Mouse (Mus musculus): ENCODE results near the gene Hnrnpc. TPM values are rescaled to one million over a fixed set of nuclear protein-coding genes. Genes with fewer than 3 reads are reported as not detected.

The Hnrnpc gene
- polyA plus RNA-seq, 1 experiment from 2014 or later: 414 TPM

GRCm38 (mm10) chr14:52108025-52108424, 4.2 kb upstream of the Hnrnpc start:
- H3K4me2 ChIP-seq (ENCODE audit: low read length): no peak overlapping the region
- H3K4me3 ChIP-seq (ENCODE audit: low read length): no peak overlapping the region
- no peaks in the 10 kb centered on the region for H3K27me3 ChIP-seq (replicated peaks; ENCODE audit: control insufficient read depth, insufficient read depth, low read length)
- H3K9me3 ChIP-seq (ENCODE audit: control insufficient read depth, low read length): no peaks in the 10 kb centered on the region
- no peaks in the 10 kb centered on the region for H3K4me1 ChIP-seq (ENCODE audit: control insufficient read depth, insufficient read depth, low read depth, low read length)
- WGBS: 87% methylated on average over 2 of the region's 2 CpGs
- no peaks in the 10 kb centered on the region for H3K36me3 ChIP-seq (ENCODE audit: control insufficient read depth, insufficient read depth, low read length)
- H3K27ac ChIP-seq (ENCODE audit: low read depth, low read length): no peak overlapping the region
- H3K9ac ChIP-seq (ENCODE audit: low read depth, low read length): no peak overlapping the region
- no peak for ATAC-seq

DNA sequence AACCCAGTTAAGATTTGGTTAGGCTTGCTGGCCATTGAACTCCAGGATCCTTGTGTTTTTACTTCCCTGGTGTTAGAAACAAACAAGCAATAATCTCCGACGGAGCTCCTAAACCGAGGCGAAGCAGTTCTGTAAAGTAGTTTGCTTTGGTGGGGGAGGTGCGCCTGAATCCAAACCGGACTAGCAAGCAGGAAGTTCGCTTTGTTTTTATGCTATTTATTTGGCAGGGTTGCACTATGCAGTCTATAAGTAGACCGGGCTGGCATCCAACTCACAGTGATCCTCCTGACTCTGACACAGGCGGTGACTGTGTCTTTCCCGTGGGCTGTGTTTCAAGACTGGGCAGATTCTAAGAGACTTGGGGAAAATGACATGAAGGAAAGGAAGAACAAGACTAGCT, 2.9 kb upstream of the Hnrnpc start:
- H3K9me3 ChIP-seq (ENCODE audit: control insufficient read depth, low read length): no peaks in the 10 kb centered on the region
- H3K27ac ChIP-seq (ENCODE audit: low read depth, low read length): peak overlapping the region; percentile 79
- no peaks in the 10 kb centered on the region for H3K27me3 ChIP-seq (replicated peaks; ENCODE audit: control insufficient read depth, insufficient read depth, low read length)
- peak overlapping the region; percentile 17 for H3K4me2 ChIP-seq (ENCODE audit: low read length)
- no peak overlapping the region for H3K4me3 ChIP-seq (ENCODE audit: low read length)
- no peaks in the 10 kb centered on the region for H3K36me3 ChIP-seq (ENCODE audit: control insufficient read depth, insufficient read depth, low read length)
- ATAC-seq: no peak
- H3K9ac ChIP-seq (ENCODE audit: low read depth, low read length): no peak overlapping the region
- WGBS: 26% methylated on average over 10 of the region's 10 CpGs
- H3K4me1 ChIP-seq (ENCODE audit: control insufficient read depth, insufficient read depth, low read depth, low read length): peaks cover 9% of the 10 kb centered on the region

GRCm38 (mm10) chr14:52105308-52105707, 1.5 kb upstream of the Hnrnpc start:
- H3K27ac ChIP-seq (ENCODE audit: low read depth, low read length): no peak overlapping the region
- WGBS: 86% methylated on average over 2 of the region's 2 CpGs
- no peak overlapping the region for H3K4me3 ChIP-seq (ENCODE audit: low read length)
- H3K36me3 ChIP-seq (ENCODE audit: control insufficient read depth, insufficient read depth, low read length): no peaks in the 10 kb centered on the region
- H3K9ac ChIP-seq (ENCODE audit: low read depth, low read length): no peak overlapping the region
- no peak overlapping the region for H3K4me2 ChIP-seq (ENCODE audit: low read length)
- H3K4me1 ChIP-seq (ENCODE audit: control insufficient read depth, insufficient read depth, low read depth, low read length): peaks cover 20% of the 10 kb centered on the region
- H3K27me3 ChIP-seq (replicated peaks; ENCODE audit: control insufficient read depth, insufficient read depth, low read length): no peaks in the 10 kb centered on the region
- H3K9me3 ChIP-seq (ENCODE audit: control insufficient read depth, low read length): no peaks in the 10 kb centered on the region
- no peak for ATAC-seq

- Histone ChIP-seq H3K4me2 (ENCODE audit: low read length) (peak overlapping the region; percentile 72), H3K36me3 (ENCODE audit: control insufficient read depth, insufficient read depth, low read length) (no peaks in the 10 kb centered on the region), H3K9me3 (ENCODE audit: control insufficient read depth, low read length) (no peaks in the 10 kb centered on the region), H3K27me3 (replicated peaks; ENCODE audit: control insufficient read depth, insufficient read depth, low read length) (no peaks in the 10 kb centered on the region), H3K4me1 (ENCODE audit: control insufficient read depth, insufficient read depth, low read depth, low read length) (peaks cover 25% of the 10 kb centered on the region), H3K4me3 (ENCODE audit: low read length) (peak overlapping the region; percentile 30), H3K27ac (ENCODE audit: low read depth, low read length) (peak overlapping the region; percentile 76), H3K9ac (ENCODE audit: low read depth, low read length) (peak overlapping the region; percentile 54)
- no peak for ATAC-seq
- WGBS: 37% methylated on average over 7 of the region's 7 CpGs
Measured at GRCm38 (mm10) chr14:52104677-52105285, 953 bp upstream of the Hnrnpc start.

GRCm38 (mm10) chr14:52103474-52103855, 363 bp downstream of the Hnrnpc start:
- Histone ChIP-seq H3K4me3 (ENCODE audit: low read length) (peak overlapping the region; percentile 61), H3K9me3 (ENCODE audit: control insufficient read depth, low read length) (no peaks in the 10 kb centered on the region), H3K36me3 (ENCODE audit: control insufficient read depth, insufficient read depth, low read length) (no peaks in the 10 kb centered on the region), H3K9ac (ENCODE audit: low read depth, low read length) (peak overlapping the region; percentile 92), H3K27ac (ENCODE audit: low read depth, low read length) (peak overlapping the region; percentile 95), H3K4me1 (ENCODE audit: control insufficient read depth, insufficient read depth, low read depth, low read length) (peaks cover 28% of the 10 kb centered on the region), H3K27me3 (replicated peaks; ENCODE audit: control insufficient read depth, insufficient read depth, low read length) (no peaks in the 10 kb centered on the region), H3K4me2 (ENCODE audit: low read length) (peak overlapping the region; percentile 84)
- under 1% methylated on average over 28 of the region's 30 CpGs for WGBS
- ATAC-seq: no peak; the same call in 1 of the 2 replicates

GRCm38 (mm10) chr14:52101285-52102157, 2.3 kb downstream of the Hnrnpc start:
- H3K4me3 ChIP-seq (ENCODE audit: low read length): no peak overlapping the region; the same call in 1 of the 2 replicates
- WGBS: 77% methylated on average over 1 of the region's 1 CpGs

GRCm38 (mm10) chr14:52100170-52100960, 3.5 kb downstream of the Hnrnpc start:
- Histone ChIP-seq H3K4me3 (ENCODE audit: low read length) (no peak overlapping the region), H3K9me3 (ENCODE audit: control insufficient read depth, low read length) (no peaks in the 10 kb centered on the region), H3K27ac (ENCODE audit: low read depth, low read length) (no peak overlapping the region), H3K9ac (ENCODE audit: low read depth, low read length) (no peak overlapping the region), H3K4me2 (ENCODE audit: low read length) (peak overlapping the region; percentile 25; the same call in 1 of the 2 replicates), H3K36me3 (ENCODE audit: control insufficient read depth, insufficient read depth, low read length) (no peaks in the 10 kb centered on the region; the same call in none of the 2 replicates), H3K27me3 (replicated peaks; ENCODE audit: control insufficient read depth, insufficient read depth, low read length) (no peaks in the 10 kb centered on the region), H3K4me1 (ENCODE audit: control insufficient read depth, insufficient read depth, low read depth, low read length) (peaks cover 28% of the 10 kb centered on the region)
- 78% methylated on average over 5 of the region's 5 CpGs for WGBS
- no peak for ATAC-seq

More at GRCm38 (mm10) chr14:52101285-52102157, 2.3 kb downstream of the Hnrnpc start:
- Histone ChIP-seq H3K27me3 (replicated peaks; ENCODE audit: control insufficient read depth, insufficient read depth, low read length) (no peaks in the 10 kb centered on the region), H3K27ac (ENCODE audit: low read depth, low read length) (no peak overlapping the region), H3K4me1 (ENCODE audit: control insufficient read depth, insufficient read depth, low read depth, low read length) (peaks cover 28% of the 10 kb centered on the region), H3K9ac (ENCODE audit: low read depth, low read length) (no peak overlapping the region), H3K4me2 (ENCODE audit: low read length) (peak overlapping the region; percentile 84), H3K36me3 (ENCODE audit: control insufficient read depth, insufficient read depth, low read length) (no peaks in the 10 kb centered on the region; the same call in none of the 2 replicates), H3K9me3 (ENCODE audit: control insufficient read depth, low read length) (no peaks in the 10 kb centered on the region)
- no peak for ATAC-seq

- WGBS: 75% methylated on average over 2 of the region's 2 CpGs
- Histone ChIP-seq H3K4me3 (ENCODE audit: low read length) (no peak overlapping the region), H3K27me3 (replicated peaks; ENCODE audit: control insufficient read depth, insufficient read depth, low read length) (no peaks in the 10 kb centered on the region), H3K36me3 (ENCODE audit: control insufficient read depth, insufficient read depth, low read length) (no peaks in the 10 kb centered on the region; the same call in none of the 2 replicates), H3K27ac (ENCODE audit: low read depth, low read length) (no peak overlapping the region), H3K9me3 (ENCODE audit: control insufficient read depth, low read length) (no peaks in the 10 kb centered on the region), H3K4me1 (ENCODE audit: control insufficient read depth, insufficient read depth, low read depth, low read length) (peaks cover 28% of the 10 kb centered on the region), H3K4me2 (ENCODE audit: low read length) (no peak overlapping the region), H3K9ac (ENCODE audit: low read depth, low read length) (no peak overlapping the region)
- ATAC-seq: no peak
Measured at GRCm38 (mm10) chr14:52099563-52099962, 4.3 kb downstream of the Hnrnpc start.
